In genomic region chr2:30928893-30929482, GRCm38 (mm10) we compare ENCODE assay signal across 8 mouse cellular contexts. TPM values are rescaled to one million over a fixed set of nuclear protein-coding genes. Genes with fewer than 3 reads are reported as not detected.
DNase-seq lines count a peak whose midpoint lies in the region; ATAC-seq and TF ChIP-seq lines count a peak whose summit lies in the region.

No protein-coding gene starts in this region.

- H3K4me2 ChIP-seq in heart, embryonic 15.5 days = peak overlapping the region; percentile 70
- peak overlapping the region; percentile 71 for H3K4me2 ChIP-seq in liver, embryonic 13.5 days
- peak overlapping the region; percentile 93 for H3K4me2 ChIP-seq in myocyte (ENCODE audit: low read depth)

- H3K4me1 ChIP-seq in thymus, adult 2 months (replicated peaks; ENCODE audit: control insufficient read depth, insufficient read depth, low read length) = peaks cover 14% of the 10 kb centered on the region
- H3K4me1 ChIP-seq in embryonic facial prominence, embryonic 10.5 days = peaks cover 37% of the 10 kb centered on the region
- H3K4me1 ChIP-seq in heart, embryonic 15.5 days (replicated peaks) = peaks cover 31% of the 10 kb centered on the region
- peaks cover 36% of the 10 kb centered on the region for H3K4me1 ChIP-seq in liver, embryonic 13.5 days (replicated peaks)

- no peaks in the 10 kb centered on the region for H3K79me2 ChIP-seq in myocyte (ENCODE audit: control insufficient read depth, insufficient read depth)

- H3K9ac ChIP-seq in heart, embryonic 15.5 days = 0 out of 2 replicates have a peak overlapping the region, but pooled peaks have one; percentile 39
- H3K9ac ChIP-seq in liver, embryonic 13.5 days = peak overlapping the region; percentile 49

- no peak for ATAC-seq in heart, embryonic 15.5 days (replicated peaks; ENCODE audit: insufficient number of reproducible peaks, insufficient read depth, low FRiP score, low read depth)
- ATAC-seq in liver, embryonic 13.5 days (ENCODE audit: low read depth) = peak; percentile 95

- H3K27me3 ChIP-seq in thymus, adult 2 months (ENCODE audit: control insufficient read depth, insufficient read depth, low read length) = no peaks in the 10 kb centered on the region
- no peaks in the 10 kb centered on the region for H3K27me3 ChIP-seq in embryonic facial prominence, embryonic 10.5 days (replicated peaks; ENCODE audit: low read depth, poor library complexity, severe bottlenecking)
- H3K27me3 ChIP-seq in heart, embryonic 15.5 days = no peaks in the 10 kb centered on the region
- H3K27me3 ChIP-seq in liver, embryonic 13.5 days = no peaks in the 10 kb centered on the region
- H3K27me3 ChIP-seq in myocyte (ENCODE audit: control insufficient read depth, insufficient read depth, insufficient read length) = no peaks in the 10 kb centered on the region

- H3K4me3 ChIP-seq in thymus, adult 2 months (ENCODE audit: control insufficient read depth, insufficient read depth, low read length) = peak overlapping the region; percentile 5; the same call in 1 of the 2 replicates
- H3K4me3 ChIP-seq in embryonic facial prominence, embryonic 10.5 days = peak overlapping the region; percentile 44
- H3K4me3 ChIP-seq in heart, embryonic 15.5 days = peak overlapping the region; percentile 38
- H3K4me3 ChIP-seq in liver, embryonic 13.5 days (replicated peaks) = peak overlapping the region; percentile 48
- peak overlapping the region; percentile 25 for H3K4me3 ChIP-seq in myocyte

- H3K36me3 ChIP-seq in thymus, adult 2 months (ENCODE audit: control insufficient read depth, insufficient read depth, low read length) = no peaks in the 10 kb centered on the region
- H3K36me3 ChIP-seq in embryonic facial prominence, embryonic 10.5 days (replicated peaks) = no peaks in the 10 kb centered on the region
- no peaks in the 10 kb centered on the region for H3K36me3 ChIP-seq in heart, embryonic 15.5 days
- no peaks in the 10 kb centered on the region for H3K36me3 ChIP-seq in liver, embryonic 13.5 days
- no peaks in the 10 kb centered on the region for H3K36me3 ChIP-seq in myocyte (ENCODE audit: control insufficient read depth, insufficient read depth)

- H3K9me3 ChIP-seq in embryonic facial prominence, embryonic 10.5 days = no peaks in the 10 kb centered on the region
- H3K9me3 ChIP-seq in heart, embryonic 15.5 days (replicated peaks) = no peaks in the 10 kb centered on the region
- H3K9me3 ChIP-seq in liver, embryonic 13.5 days (replicated peaks) = no peaks in the 10 kb centered on the region

- DNase-seq in thymus, adult 2 months = no peak
- no peak for DNase-seq in thymus, adult 18-20 months
- DNase-seq in embryonic facial prominence, embryonic 10.5 days (ENCODE audit: low spot score) = no peak
- DNase-seq in liver, embryonic 13.5 days = peak; percentile 78
- no peak for DNase-seq in cerebellum, postnatal 25 days
- DNase-seq in kidney, adult 8-10 months = no peak

- peak overlapping the region; percentile 42; the same call in 1 of the 2 replicates for H3K27ac ChIP-seq in thymus, adult 2 months (ENCODE audit: control insufficient read depth, insufficient read depth, low read length)
- H3K27ac ChIP-seq in embryonic facial prominence, embryonic 10.5 days (replicated peaks) = peak overlapping the region; percentile 67; the same call in 1 of the 2 replicates
- no peak overlapping the region for H3K27ac ChIP-seq in heart, embryonic 15.5 days
- peak overlapping the region; percentile 75 for H3K27ac ChIP-seq in liver, embryonic 13.5 days

- H3ac ChIP-seq in myocyte (ENCODE audit: control insufficient read depth, insufficient read length) = no peak overlapping the region

- no peak for TF ChIP-seq CTCF in thymus, adult 2 months (IDR thresholded peaks at IDR 0.05; ENCODE audit: borderline replicate concordance, control insufficient read depth, extremely low read depth, insufficient read depth, low read length, poor library complexity)

- no peak for TF ChIP-seq POLR2A in thymus, adult 2 months (IDR thresholded peaks at IDR 0.05; ENCODE audit: control insufficient read depth, extremely low read depth, insufficient read depth, low read length, poor library complexity)
- no peak for TF ChIP-seq POLR2A in myocyte (IDR thresholded peaks at IDR 0.05; ENCODE audit: insufficient read length, low read depth)

- 27% methylated on average over 12 of the region's 12 CpGs for WGBS in thymus, adult 2 months
- 29% methylated on average over 12 of the region's 12 CpGs for WGBS in embryonic facial prominence, embryonic 10.5 days
- 30% methylated on average over 12 of the region's 12 CpGs for WGBS in heart, embryonic 15.5 days
- WGBS in liver, embryonic 13.5 days (ENCODE audit: insufficient replicate concordance) = 16% methylated on average over 12 of the region's 12 CpGs

TF ChIP-seq in myocyte, 11 proteins besides CTCF, POLR2A, EP300 and RAD21:
- TF ChIP-seq SRF (IDR thresholded peaks at IDR 0.05; ENCODE audit: control insufficient read depth, insufficient read length, low read depth) (no peak), REST (IDR thresholded peaks at IDR 0.05; ENCODE audit: insufficient read depth, insufficient read length) (peak; percentile 87), USF1 (IDR thresholded peaks at IDR 0.05; ENCODE audit: low read depth) (no peak), CEBPB (IDR thresholded peaks at IDR 0.05; ENCODE audit: insufficient read depth, poor library complexity, severe bottlenecking) (no peak), MAX (IDR thresholded peaks at IDR 0.05; ENCODE audit: low read depth) (no peak)

RNA-seq across cellular contexts. Expression of gene Ptges, which starts 0.7 kb away (rescaled TPM):
- 10.1 and 12.3 TPM in 2 replicates for polyA plus RNA-seq in thymus, adult 2 months (2012; rRNA removed)
- polyA plus RNA-seq in embryonic facial prominence, embryonic 10.5 days (2016; fragmentation: Nextera tagmentation; extraction: Ambion mirVana) = 10.2 and 10.3 TPM in 2 replicates
- 2.6 and 4.4 TPM in 2 replicates for polyA plus RNA-seq in heart, embryonic 15.5 days (2015; fragmentation: Nextera tagmentation; extraction: Ambion mirVana)
- polyA plus RNA-seq in liver, embryonic 13.5 days (2015; fragmentation: Nextera tagmentation; extraction: Ambion mirVana) = 0.18 and 0.37 TPM in 2 replicates
- 0.56 TPM for polyA plus RNA-seq in myocyte (2012; fragmentation: generic; extraction: Trizol)

RNA-seq across cellular contexts. Expression of gene Tor1b, which starts 23.8 kb away (rescaled TPM):
- polyA plus RNA-seq in thymus, adult 2 months (2012; rRNA removed) = 35.5 and 41.7 TPM in 2 replicates
- 24.7 and 25.0 TPM in 2 replicates for polyA plus RNA-seq in embryonic facial prominence, embryonic 10.5 days (2016; fragmentation: Nextera tagmentation; extraction: Ambion mirVana)
- 20.4 and 25.0 TPM in 2 replicates for polyA plus RNA-seq in heart, embryonic 15.5 days (2015; fragmentation: Nextera tagmentation; extraction: Ambion mirVana)
- polyA plus RNA-seq in liver, embryonic 13.5 days (2015; fragmentation: Nextera tagmentation; extraction: Ambion mirVana) = 17.1 and 20.4 TPM in 2 replicates
- 27.1 TPM for polyA plus RNA-seq in myocyte (2012; fragmentation: generic; extraction: Trizol)

RNA-seq across cellular contexts. Expression of gene Tor1a, which starts 38.7 kb away (rescaled TPM):
- 61.1 and 65.7 TPM in 2 replicates for polyA plus RNA-seq in thymus, adult 2 months (2012; rRNA removed)
- polyA plus RNA-seq in embryonic facial prominence, embryonic 10.5 days (2016; fragmentation: Nextera tagmentation; extraction: Ambion mirVana) = 81.6 and 85.6 TPM in 2 replicates
- 45.9 and 49.4 TPM in 2 replicates for polyA plus RNA-seq in heart, embryonic 15.5 days (2015; fragmentation: Nextera tagmentation; extraction: Ambion mirVana)
- polyA plus RNA-seq in liver, embryonic 13.5 days (2015; fragmentation: Nextera tagmentation; extraction: Ambion mirVana) = 43.1 and 47.8 TPM in 2 replicates
- 42.7 TPM for polyA plus RNA-seq in myocyte (2012; fragmentation: generic; extraction: Trizol)

RNA-seq across cellular contexts. Expression of gene BC005624, which starts 53.0 kb away (rescaled TPM):
- 29.8 and 37.9 TPM in 2 replicates for polyA plus RNA-seq in thymus, adult 2 months (2012; rRNA removed)
- polyA plus RNA-seq in embryonic facial prominence, embryonic 10.5 days (2016; fragmentation: Nextera tagmentation; extraction: Ambion mirVana) = 54.3 and 57.4 TPM in 2 replicates
- 33.3 and 38.4 TPM in 2 replicates for polyA plus RNA-seq in heart, embryonic 15.5 days (2015; fragmentation: Nextera tagmentation; extraction: Ambion mirVana)
- 34.6 and 37.8 TPM in 2 replicates for polyA plus RNA-seq in liver, embryonic 13.5 days (2015; fragmentation: Nextera tagmentation; extraction: Ambion mirVana)
- polyA plus RNA-seq in myocyte (2012; fragmentation: generic; extraction: Trizol) = 27.9 TPM

RNA-seq across cellular contexts. Expression of gene Usp20, which starts 53.1 kb away (rescaled TPM):
- polyA plus RNA-seq in thymus, adult 2 months (2012; rRNA removed) = 21.0 and 24.9 TPM in 2 replicates
- polyA plus RNA-seq in embryonic facial prominence, embryonic 10.5 days (2016; fragmentation: Nextera tagmentation; extraction: Ambion mirVana) = 16.6 and 17.0 TPM in 2 replicates
- 38.5 and 42.9 TPM in 2 replicates for polyA plus RNA-seq in heart, embryonic 15.5 days (2015; fragmentation: Nextera tagmentation; extraction: Ambion mirVana)
- 4.7 and 5.0 TPM in 2 replicates for polyA plus RNA-seq in liver, embryonic 13.5 days (2015; fragmentation: Nextera tagmentation; extraction: Ambion mirVana)
- 38.5 TPM for polyA plus RNA-seq in myocyte (2012; fragmentation: generic; extraction: Trizol)
